Mouse (Mus musculus): ENCODE measurements at regions not wholly inside any gene's neighbourhood (a gene's known extent, or its start where the extent isn't known, plus 50 kb on each side); places are given as distances from the start of the nearest gene placed in this dataset.

DNA sequence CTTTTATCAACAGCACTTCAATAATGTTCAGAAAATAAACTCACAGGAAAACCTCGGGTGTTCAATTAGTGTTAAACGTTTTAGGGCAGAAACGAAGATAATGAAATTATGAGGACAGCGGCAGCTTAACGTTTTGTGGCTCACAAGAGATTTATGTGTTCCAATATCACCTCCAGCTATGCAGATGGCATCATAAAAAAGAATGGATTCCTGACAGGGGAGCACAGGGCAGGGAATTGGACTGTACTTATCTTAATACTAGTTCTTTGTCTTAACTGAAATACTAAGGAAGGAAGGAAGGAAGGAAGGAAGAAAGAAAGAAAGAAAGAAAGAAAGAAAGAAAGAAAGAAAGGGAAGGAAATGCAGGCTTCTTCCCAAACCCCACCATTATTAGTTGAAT lies 121.6 kb downstream of the Icos start:
- WGBS, result 36% methylated on average over 5 of the region's 5 CpGs
- Histone ChIP-seq H3K4me3 (no peak overlapping the region), H3K4me1 (peaks cover 7% of the 10 kb centered on the region; the same call in 1 of the 2 replicates), H3K9ac (no peak overlapping the region), H3K36me3 (no peaks in the 10 kb centered on the region), H3K9me3 (no peaks in the 10 kb centered on the region), H3K27ac (no peak overlapping the region), H3K4me2 (replicated peaks) (no peak overlapping the region), H3K27me3 (replicated peaks) (no peaks in the 10 kb centered on the region)
- no peak for ATAC-seq (ENCODE audit: low FRiP score, low read depth)

DNA sequence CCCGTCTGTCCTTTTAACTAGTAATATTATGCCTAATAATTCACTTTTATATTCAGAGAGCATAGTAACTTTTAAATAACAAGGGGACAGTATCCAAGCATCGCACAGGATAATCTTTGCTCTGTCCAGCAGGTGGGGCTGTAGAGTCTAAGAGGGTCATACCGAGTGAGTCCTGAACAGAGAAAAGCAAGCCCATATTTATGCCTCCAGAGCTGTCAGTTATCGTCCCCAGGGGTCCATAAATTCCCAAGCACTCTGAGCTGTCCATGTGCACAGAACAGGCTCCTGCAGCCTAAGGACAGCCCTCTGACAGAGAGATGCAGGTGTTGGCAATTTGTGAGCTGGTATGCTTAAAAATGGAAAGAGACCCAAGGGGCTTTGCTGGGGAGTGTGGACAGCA lies 124.0 kb downstream of the Icos start:
- Histone ChIP-seq H3K27ac (no peak overlapping the region), H3K36me3 (no peaks in the 10 kb centered on the region), H3K4me2 (replicated peaks) (no peak overlapping the region), H3K9me3 (no peaks in the 10 kb centered on the region), H3K4me3 (no peak overlapping the region), H3K27me3 (replicated peaks) (no peaks in the 10 kb centered on the region), H3K4me1 (peaks cover 7% of the 10 kb centered on the region; the same call in 1 of the 2 replicates), H3K9ac (no peak overlapping the region)
- ATAC-seq (ENCODE audit: low FRiP score, low read depth), result peak; percentile 79
- WGBS, result 50% methylated on average over 4 of the region's 4 CpGs

DNA sequence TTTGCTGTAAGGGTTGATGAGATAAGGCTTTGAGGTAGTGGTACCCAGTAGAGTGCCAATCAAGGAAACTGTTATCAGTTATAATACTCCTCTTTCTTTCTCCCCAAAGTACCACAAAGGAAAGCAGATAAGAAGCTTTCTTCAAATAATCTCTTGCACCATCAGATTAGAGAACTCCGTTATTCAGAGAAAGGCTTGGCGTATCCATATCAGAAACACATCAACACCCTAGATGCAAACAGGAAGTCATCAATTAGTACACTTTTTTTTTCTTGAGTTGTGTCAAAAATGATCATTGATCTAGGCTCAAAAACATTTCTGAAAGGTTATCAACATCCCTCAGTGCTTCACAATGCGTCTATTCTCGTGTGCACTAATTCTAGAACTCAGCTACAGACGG lies 124.6 kb downstream of the Icos start:
- H3K4me2 ChIP-seq (replicated peaks), result no peak overlapping the region
- no peak overlapping the region for H3K4me3 ChIP-seq
- H3K4me1 ChIP-seq, result peaks cover 7% of the 10 kb centered on the region; the same call in 1 of the 2 replicates
- no peak overlapping the region for H3K27ac ChIP-seq
- WGBS, result 81% methylated on average over 5 of the region's 5 CpGs
- no peaks in the 10 kb centered on the region for H3K27me3 ChIP-seq (replicated peaks)
- H3K36me3 ChIP-seq, result no peaks in the 10 kb centered on the region
- H3K9me3 ChIP-seq, result no peaks in the 10 kb centered on the region
- H3K9ac ChIP-seq, result no peak overlapping the region
- no peak for ATAC-seq (ENCODE audit: low FRiP score, low read depth)

DNA sequence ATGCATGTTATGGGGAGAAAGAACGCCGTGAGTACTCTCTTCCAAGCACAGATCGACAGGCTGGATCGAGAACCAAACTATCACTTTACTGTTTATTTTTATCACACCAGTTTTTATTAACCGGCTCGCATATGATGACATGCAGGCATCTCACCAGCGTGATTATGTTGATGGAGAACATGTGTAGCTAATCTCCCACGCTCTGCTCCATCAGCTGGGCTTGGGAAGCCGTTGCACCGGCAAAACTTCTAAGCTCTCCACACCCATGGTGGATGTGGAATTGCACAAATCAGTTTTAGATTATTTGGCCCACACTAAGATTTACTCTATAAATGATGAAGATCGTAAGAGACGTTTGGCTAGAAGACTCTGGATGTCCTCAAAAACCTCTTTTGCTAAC lies 125.9 kb downstream of the Icos start:
- no peaks in the 10 kb centered on the region for H3K27me3 ChIP-seq (replicated peaks)
- H3K9me3 ChIP-seq, result no peaks in the 10 kb centered on the region
- WGBS, result 85% methylated on average over 12 of the region's 12 CpGs
- H3K27ac ChIP-seq, result no peak overlapping the region
- ATAC-seq (ENCODE audit: low FRiP score, low read depth), result no peak
- no peak overlapping the region for H3K9ac ChIP-seq
- peaks cover 7% of the 10 kb centered on the region; the same call in 1 of the 2 replicates for H3K4me1 ChIP-seq
- no peaks in the 10 kb centered on the region for H3K36me3 ChIP-seq
- H3K4me3 ChIP-seq, result no peak overlapping the region
- H3K4me2 ChIP-seq (replicated peaks), result no peak overlapping the region

DNA sequence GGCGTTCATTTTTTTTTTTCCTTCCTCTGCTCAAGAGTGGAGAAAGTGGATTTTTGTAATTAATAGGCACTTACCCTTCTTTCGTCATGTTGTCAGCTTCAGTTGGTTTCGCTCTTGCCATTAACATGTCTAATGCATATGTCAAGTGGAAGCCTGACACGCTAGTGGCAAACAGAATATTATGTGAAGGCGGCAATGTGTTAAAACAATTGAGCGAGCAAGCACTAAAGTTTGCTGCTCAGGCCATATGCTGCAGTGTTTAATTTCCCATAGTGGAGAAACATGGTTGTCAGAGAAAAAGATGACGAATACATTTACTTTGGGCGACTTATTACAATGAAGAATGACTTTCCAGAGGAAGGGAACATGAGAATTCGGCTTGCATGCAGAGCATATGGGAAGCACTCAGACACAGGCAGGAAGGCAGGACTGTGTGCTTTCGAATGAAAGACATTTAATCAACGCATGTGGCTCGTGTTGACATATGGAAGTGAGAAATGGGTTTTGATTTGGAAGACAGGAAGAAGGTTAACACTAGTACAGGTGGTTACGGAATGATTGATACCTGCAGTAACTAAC lies 134.1 kb downstream of the Icos start:
- ATAC-seq (ENCODE audit: low FRiP score, low read depth), result no peak
- no peaks in the 10 kb centered on the region for H3K36me3 ChIP-seq
- H3K4me1 ChIP-seq, result no peaks in the 10 kb centered on the region
- H3K27me3 ChIP-seq (replicated peaks), result no peaks in the 10 kb centered on the region
- H3K4me2 ChIP-seq (replicated peaks), result no peak overlapping the region
- H3K27ac ChIP-seq, result no peak overlapping the region
- H3K4me3 ChIP-seq, result no peak overlapping the region
- H3K9ac ChIP-seq, result no peak overlapping the region
- WGBS, result 77% methylated on average over 13 of the region's 13 CpGs
- H3K9me3 ChIP-seq, result no peaks in the 10 kb centered on the region

DNA sequence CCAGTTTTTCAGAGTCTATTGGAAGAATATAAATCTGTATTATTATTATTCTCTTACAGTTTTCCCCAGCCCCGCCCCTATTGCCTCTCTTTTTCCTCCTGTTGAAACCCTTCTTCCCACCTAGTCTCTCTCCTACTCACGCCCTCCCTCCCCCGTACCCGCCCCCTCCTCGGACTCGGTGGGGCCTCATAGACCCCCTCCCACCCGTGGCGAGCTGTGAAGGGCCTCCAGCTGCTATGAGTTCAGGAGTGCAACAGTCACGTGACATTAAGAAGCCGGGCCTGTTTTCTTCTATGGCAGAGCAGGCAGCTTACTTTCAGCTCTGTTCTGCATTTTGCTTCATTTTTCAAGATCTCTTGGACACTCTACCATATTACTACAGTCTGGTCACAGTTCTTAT lies 139.8 kb downstream of the Icos start:
- no peaks in the 10 kb centered on the region for H3K4me1 ChIP-seq
- no peak overlapping the region for H3K4me3 ChIP-seq
- no peak overlapping the region for H3K27ac ChIP-seq
- no peak overlapping the region for H3K4me2 ChIP-seq (replicated peaks)
- no peaks in the 10 kb centered on the region for H3K9me3 ChIP-seq
- no peaks in the 10 kb centered on the region for H3K27me3 ChIP-seq (replicated peaks)
- 29% methylated on average over 10 of the region's 10 CpGs for WGBS
- ATAC-seq (ENCODE audit: low FRiP score, low read depth), result 0 out of 2 replicates have a peak, but pooled peaks have one; percentile 25
- H3K36me3 ChIP-seq, result no peaks in the 10 kb centered on the region
- H3K9ac ChIP-seq, result no peak overlapping the region

DNA sequence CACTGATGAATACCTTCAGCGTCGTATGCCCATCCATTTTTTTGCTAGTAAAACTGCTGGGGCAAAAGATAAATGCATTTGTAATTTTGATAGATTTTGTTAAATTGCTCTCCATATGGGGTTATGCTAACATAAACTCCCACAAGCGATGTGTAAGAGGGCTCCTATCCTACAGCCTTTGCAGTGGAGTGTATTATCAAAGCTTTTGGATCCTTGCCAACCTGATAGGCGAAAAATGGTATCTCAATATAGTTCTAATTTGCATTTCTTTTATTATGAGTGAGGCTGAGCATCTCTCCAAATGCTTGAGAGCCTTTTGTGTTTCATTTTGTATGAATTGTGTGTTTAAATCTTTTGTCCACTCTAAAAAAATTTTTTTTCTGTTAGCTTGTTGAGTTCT lies 140.3 kb downstream of the Icos start:
- Histone ChIP-seq H3K4me1 (no peaks in the 10 kb centered on the region), H3K27me3 (replicated peaks) (no peaks in the 10 kb centered on the region), H3K9ac (no peak overlapping the region), H3K4me2 (replicated peaks) (no peak overlapping the region), H3K36me3 (no peaks in the 10 kb centered on the region), H3K9me3 (no peaks in the 10 kb centered on the region), H3K4me3 (no peak overlapping the region), H3K27ac (no peak overlapping the region)
- 58% methylated on average over 4 of the region's 4 CpGs for WGBS
- ATAC-seq (ENCODE audit: low FRiP score, low read depth), result no peak

DNA sequence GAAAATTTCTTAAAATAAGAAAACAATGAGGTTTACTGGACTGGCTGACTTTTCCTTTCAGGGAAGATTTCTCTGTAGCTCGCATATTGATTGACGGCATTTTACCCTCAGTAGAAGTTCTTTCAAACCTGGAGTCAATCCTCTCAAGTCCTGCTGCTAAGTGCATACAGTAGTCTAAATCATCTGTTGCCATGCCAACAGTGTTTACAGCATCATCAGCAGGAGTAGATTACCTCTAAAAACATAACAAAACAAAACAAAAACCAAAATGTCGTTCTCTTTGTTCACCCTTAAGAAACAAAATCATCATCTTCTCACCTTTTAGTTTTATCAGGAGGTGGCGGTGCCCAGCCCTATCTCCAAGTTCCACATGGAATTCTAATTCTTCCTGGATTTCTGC lies 143.8 kb downstream of the Icos start:
- ATAC-seq (ENCODE audit: low FRiP score, low read depth), result no peak
- Histone ChIP-seq H3K4me1 (no peaks in the 10 kb centered on the region), H3K36me3 (no peaks in the 10 kb centered on the region), H3K9me3 (no peaks in the 10 kb centered on the region), H3K4me2 (replicated peaks) (no peak overlapping the region), H3K27me3 (replicated peaks) (no peaks in the 10 kb centered on the region), H3K4me3 (no peak overlapping the region), H3K9ac (no peak overlapping the region), H3K27ac (no peak overlapping the region)
- WGBS, result 65% methylated on average over 4 of the region's 4 CpGs

DNA sequence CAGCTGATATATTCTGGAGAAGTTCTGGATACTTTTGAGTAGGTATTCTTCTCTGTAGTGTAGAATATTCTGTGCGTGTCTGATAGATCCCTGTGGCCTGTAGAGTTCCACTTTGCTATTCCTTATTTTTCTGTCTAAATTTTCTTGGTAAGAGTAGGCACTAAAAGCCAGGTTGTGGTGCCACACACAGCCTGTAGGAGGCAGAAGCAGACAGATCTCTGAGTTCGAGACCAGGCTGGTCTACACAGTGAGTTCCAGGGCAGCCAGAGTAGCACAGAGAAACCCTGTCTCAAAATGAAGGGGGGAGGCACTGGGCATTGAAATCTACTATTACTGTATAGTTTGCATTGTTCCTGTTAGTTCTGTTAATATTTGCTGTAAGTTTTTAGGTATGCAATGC lies 147.4 kb downstream of the Icos start:
- Histone ChIP-seq H3K9me3 (no peaks in the 10 kb centered on the region), H3K36me3 (no peaks in the 10 kb centered on the region), H3K4me2 (replicated peaks) (no peak overlapping the region), H3K27ac (no peak overlapping the region), H3K4me1 (no peaks in the 10 kb centered on the region), H3K27me3 (replicated peaks) (no peaks in the 10 kb centered on the region), H3K9ac (no peak overlapping the region), H3K4me3 (no peak overlapping the region)
- WGBS, result 92% methylated on average over 2 of the region's 2 CpGs
- ATAC-seq (ENCODE audit: low FRiP score, low read depth), result no peak

DNA sequence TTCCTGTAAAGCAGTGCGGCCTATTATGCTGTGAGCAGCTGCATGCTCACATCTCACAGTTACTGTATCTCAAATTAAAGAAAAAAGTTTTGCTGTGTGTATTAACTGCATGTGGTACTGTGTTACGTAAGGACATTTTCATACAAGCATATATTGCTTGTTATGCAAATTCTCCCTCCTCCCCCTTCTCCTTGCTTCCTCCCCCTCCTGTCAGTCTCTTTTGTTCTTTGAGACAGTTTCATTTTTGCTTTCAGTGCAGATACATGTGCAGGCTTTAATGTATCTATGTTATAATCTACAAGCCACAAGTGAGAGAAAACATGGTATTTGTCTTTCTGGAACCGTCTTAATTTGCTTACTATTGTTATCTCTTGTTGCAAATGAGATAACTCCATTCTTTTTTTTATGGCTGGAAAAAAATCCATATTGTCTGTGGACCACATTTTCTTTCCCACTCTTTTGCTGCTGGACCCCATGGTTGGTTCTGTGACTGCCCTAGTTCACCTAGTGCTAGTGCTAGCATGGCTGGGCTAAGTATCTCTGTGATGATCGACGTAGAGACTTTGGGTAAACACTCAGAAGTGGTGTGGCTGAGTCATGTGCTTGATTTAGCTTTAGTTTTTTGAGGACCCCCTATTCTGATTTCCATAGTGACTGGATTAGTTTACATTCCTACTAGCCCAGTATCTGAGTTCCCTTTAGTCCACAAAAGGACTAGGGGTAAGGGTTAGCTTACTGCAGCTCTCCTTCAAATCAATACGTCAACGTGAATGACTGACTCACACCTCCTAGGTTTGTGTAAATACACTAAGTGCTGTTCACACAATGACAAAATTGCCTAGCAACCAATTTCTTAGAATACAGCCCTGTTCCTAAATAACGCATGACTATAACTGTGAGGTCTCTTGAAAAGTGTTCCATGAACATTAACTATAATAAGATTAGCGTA lies 158.1 kb downstream of the Icos start:
- Histone ChIP-seq H3K4me2 (replicated peaks) (no peak overlapping the region), H3K27ac (no peak overlapping the region), H3K4me1 (peaks cover 23% of the 10 kb centered on the region), H3K9me3 (no peaks in the 10 kb centered on the region), H3K9ac (no peak overlapping the region), H3K36me3 (no peaks in the 10 kb centered on the region), H3K27me3 (replicated peaks) (no peaks in the 10 kb centered on the region), H3K4me3 (no peak overlapping the region)
- WGBS, result 72% methylated on average over 9 of the region's 9 CpGs
- no peak for ATAC-seq (ENCODE audit: low FRiP score, low read depth)

DNA sequence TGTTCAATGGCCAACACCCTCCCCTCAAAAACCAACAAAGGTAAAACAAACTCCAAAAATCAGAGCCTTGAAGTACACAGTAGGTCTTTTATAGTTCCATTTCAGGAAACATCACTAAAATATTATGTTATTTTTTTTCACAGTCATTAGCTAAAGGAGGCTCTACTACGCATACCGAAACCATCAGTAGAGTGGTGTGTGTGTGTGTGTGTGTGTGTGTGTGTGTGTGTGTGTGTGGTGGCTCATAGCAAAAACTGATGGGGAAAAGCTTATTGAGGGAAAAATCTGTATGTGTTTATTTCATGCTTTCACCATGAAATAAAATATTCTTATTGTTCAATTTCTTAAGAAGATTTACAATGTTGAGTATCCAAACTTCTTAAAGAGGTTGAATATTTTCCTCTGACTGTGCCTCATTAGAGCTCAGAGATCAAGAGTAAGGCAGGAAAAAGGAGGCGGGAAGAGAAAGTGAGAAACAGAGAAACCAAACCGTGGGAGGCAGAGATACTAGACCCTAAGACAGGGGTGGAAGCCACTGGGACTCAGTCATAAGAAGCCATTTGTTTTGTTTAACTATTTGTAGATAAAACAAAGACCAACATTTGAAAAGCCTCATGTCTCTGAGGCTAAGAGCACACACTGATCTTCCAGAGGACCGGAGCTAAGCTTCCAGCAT lies 159.6 kb downstream of the Icos start:
- Histone ChIP-seq H3K4me1 (peaks cover 37% of the 10 kb centered on the region), H3K36me3 (no peaks in the 10 kb centered on the region), H3K4me3 (no peak overlapping the region), H3K9ac (no peak overlapping the region), H3K9me3 (no peaks in the 10 kb centered on the region), H3K27me3 (replicated peaks) (no peaks in the 10 kb centered on the region), H3K27ac (no peak overlapping the region), H3K4me2 (replicated peaks) (no peak overlapping the region)
- 60% methylated on average over 5 of the region's 5 CpGs for WGBS
- no peak for ATAC-seq (ENCODE audit: low FRiP score, low read depth)

DNA sequence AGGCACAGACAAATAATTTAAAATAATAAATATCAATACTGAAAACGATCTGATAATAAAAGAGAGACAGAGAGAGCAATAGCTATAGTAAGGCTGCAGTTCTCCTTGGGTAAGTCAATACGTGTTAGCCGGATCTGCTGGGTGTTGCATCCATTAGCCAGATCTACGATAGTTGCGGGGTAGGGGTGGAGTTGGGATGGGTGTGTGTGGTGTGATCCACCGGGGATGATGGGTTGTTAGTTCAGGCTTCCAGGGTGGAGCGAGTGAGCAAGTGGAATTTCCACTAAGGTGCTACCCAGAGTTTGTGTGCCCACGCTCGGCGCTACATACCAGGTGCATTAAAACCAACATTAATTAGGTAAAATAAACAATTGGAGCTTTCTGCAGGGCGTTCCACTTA lies 160.2 kb downstream of the Icos start:
- H3K27ac ChIP-seq, result no peak overlapping the region
- no peaks in the 10 kb centered on the region for H3K36me3 ChIP-seq
- no peak overlapping the region for H3K4me2 ChIP-seq (replicated peaks)
- no peak for ATAC-seq (ENCODE audit: low FRiP score, low read depth)
- peaks cover 43% of the 10 kb centered on the region for H3K4me1 ChIP-seq
- H3K4me3 ChIP-seq, result no peak overlapping the region
- H3K9me3 ChIP-seq, result no peaks in the 10 kb centered on the region
- no peaks in the 10 kb centered on the region for H3K27me3 ChIP-seq (replicated peaks)
- WGBS, result 73% methylated on average over 11 of the region's 11 CpGs
- no peak overlapping the region for H3K9ac ChIP-seq

Measured in neural tube, embryonic 12.5 days (tissue).